Mouse (Mus musculus): ENCODE results near the gene Tmem240.

GRCm38 (mm10) chr4:155773335-155774078, 38.9 kb downstream of the Tmem240 start:
- no peak for TF ChIP-seq CTCF (conservative IDR thresholded peaks at IDR 0.05; ENCODE audit: low read length)
- TF ChIP-seq NANOG (IDR thresholded peaks at IDR 0.05; ENCODE audit: borderline replicate concordance, low read length), result no peak

All from E14TG2a.4 (cell line).